Mouse (Mus musculus) right cerebral cortex, postnatal 4 days (tissue): ENCODE results near the gene Atxn7.

Experiments
- DNase-seq: peaks from one replicate; pipeline ENCODE4 v3.0.0-alpha.2; 2022

Atxn7 gene

GRCm38 (mm10) chr14:14067648-14068472, 106.6 kb downstream of the Atxn7 start:
- DNase-seq, result no peak

GRCm38 (mm10) chr14:14068553-14068952, 107.3 kb downstream of the Atxn7 start:
- DNase-seq, result no peak

- no peak for DNase-seq
Measured at GRCm38 (mm10) chr14:14070541-14071315, 109.5 kb downstream of the Atxn7 start.

- no peak for DNase-seq
Measured at GRCm38 (mm10) chr14:14071456-14071855, 110.2 kb downstream of the Atxn7 start.

GRCm38 (mm10) chr14:14080604-14081194, 119.5 kb downstream of the Atxn7 start:
- DNase-seq, result no peak

GRCm38 (mm10) chr14:14083811-14084210, 122.6 kb downstream of the Atxn7 start:
- no peak for DNase-seq

GRCm38 (mm10) chr14:14086711-14087263, 125.5 kb downstream of the Atxn7 start:
- no peak for DNase-seq

- DNase-seq, result no peak
Measured at GRCm38 (mm10) chr14:14087348-14087747, 126.1 kb downstream of the Atxn7 start.

- no peak for DNase-seq
Measured at GRCm38 (mm10) chr14:14088016-14088791, 127.0 kb downstream of the Atxn7 start.

GRCm38 (mm10) chr14:14090571-14090970, 129.3 kb downstream of the Atxn7 start:
- DNase-seq, result no peak

GRCm38 (mm10) chr14:14098330-14098980, 137.2 kb downstream of the Atxn7 start:
- DNase-seq, result peak; percentile 97

- no peak for DNase-seq
Measured at GRCm38 (mm10) chr14:14100773-14101280, 139.6 kb downstream of the Atxn7 start.

GRCm38 (mm10) chr14:14101296-14101695, 140.1 kb downstream of the Atxn7 start:
- no peak for DNase-seq

GRCm38 (mm10) chr14:14104213-14104929, 143.1 kb downstream of the Atxn7 start:
- DNase-seq, result no peak

- DNase-seq, result no peak
Measured at GRCm38 (mm10) chr14:14104930-14105318, 143.7 kb downstream of the Atxn7 start.

- no peak for DNase-seq
Measured at GRCm38 (mm10) chr14:14110710-14111109, 149.5 kb downstream of the Atxn7 start.

- DNase-seq, result peak; percentile 91
Measured at GRCm38 (mm10) chr14:14120230-14121096, 159.2 kb downstream of the Atxn7 start, which contains the start of gene Psmd6. Gene Psmd6, minus strand, starts transcription at chr14:14120984.
